Mouse (Mus musculus): Measurements from ENCODE around the gene Rps6kb2. TPM values are rescaled to one million over a fixed set of nuclear protein-coding genes. Genes with fewer than 3 reads are reported as not detected.

Rps6kb2 gene
- polyA plus RNA-seq, 1 experiment from 2014 or later: 42.2 TPM

DNA sequence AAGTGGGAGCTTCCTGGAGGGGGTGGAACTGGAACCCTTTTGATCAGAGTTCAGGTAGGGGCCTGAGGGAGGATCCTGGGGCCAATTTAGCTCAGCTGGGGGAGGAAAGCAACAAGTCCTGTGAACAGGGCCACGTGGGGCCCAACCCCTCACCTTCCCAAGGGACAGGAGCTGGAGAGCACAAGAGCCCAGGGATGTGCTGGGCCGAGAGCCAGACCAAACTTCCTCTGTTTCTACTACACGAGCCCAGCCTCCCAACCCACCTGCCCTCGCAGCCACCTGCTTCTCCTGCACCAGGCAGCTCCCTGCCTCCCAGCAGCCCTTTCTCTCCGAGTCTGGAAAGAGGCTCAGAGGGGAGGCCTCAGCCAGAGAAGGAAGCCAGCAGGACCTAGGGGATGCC is 33.4 kb upstream of the Rps6kb2 start:
- ATAC-seq (replicated peaks; ENCODE audit: insufficient number of reproducible peaks, insufficient read depth, low FRiP score, low read depth): no peak
- H3K4me3 ChIP-seq: no peak overlapping the region
- H3K27me3 ChIP-seq: no peaks in the 10 kb centered on the region
- H3K4me1 ChIP-seq (replicated peaks): peaks cover 51% of the 10 kb centered on the region
- WGBS: 33% methylated on average over 5 of the region's 5 CpGs
- 0 out of 2 replicates have a peak overlapping the region, but pooled peaks have one; percentile 12 for H3K27ac ChIP-seq
- H3K9me3 ChIP-seq (replicated peaks): no peaks in the 10 kb centered on the region
- no peak overlapping the region for H3K9ac ChIP-seq
- H3K4me2 ChIP-seq: no peak overlapping the region
- peaks cover 48% of the 10 kb centered on the region for H3K36me3 ChIP-seq

DNA sequence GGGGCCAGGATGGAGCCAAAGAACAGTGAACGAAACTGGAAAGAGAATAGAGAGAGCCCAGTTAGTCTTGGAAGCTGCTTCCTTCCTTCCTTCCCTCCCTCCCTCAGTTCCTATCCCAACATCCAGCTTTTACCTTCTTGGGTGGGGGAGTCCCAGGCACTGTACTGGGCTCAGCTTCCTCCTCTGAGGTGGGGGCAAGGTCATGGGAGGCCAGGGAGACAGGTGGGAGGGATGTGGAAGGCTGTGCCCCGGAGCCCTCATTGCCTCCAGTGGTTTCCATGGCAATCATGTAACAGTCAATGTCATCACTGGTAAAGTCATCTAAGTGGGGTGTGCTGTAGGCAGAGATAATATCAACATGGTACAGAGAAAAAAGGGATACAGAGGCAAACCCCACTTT is 32.9 kb upstream of the Rps6kb2 start:
- Histone ChIP-seq H3K9ac (no peak overlapping the region), H3K36me3 (peaks cover 48% of the 10 kb centered on the region), H3K4me3 (no peak overlapping the region), H3K9me3 (replicated peaks) (no peaks in the 10 kb centered on the region), H3K27ac (peak overlapping the region; percentile 12; the same call in 1 of the 2 replicates), H3K4me1 (replicated peaks) (peaks cover 55% of the 10 kb centered on the region), H3K27me3 (no peaks in the 10 kb centered on the region), H3K4me2 (no peak overlapping the region)
- no peak for ATAC-seq (replicated peaks; ENCODE audit: insufficient number of reproducible peaks, insufficient read depth, low FRiP score, low read depth)
- 56% methylated on average over 2 of the region's 2 CpGs for WGBS

DNA sequence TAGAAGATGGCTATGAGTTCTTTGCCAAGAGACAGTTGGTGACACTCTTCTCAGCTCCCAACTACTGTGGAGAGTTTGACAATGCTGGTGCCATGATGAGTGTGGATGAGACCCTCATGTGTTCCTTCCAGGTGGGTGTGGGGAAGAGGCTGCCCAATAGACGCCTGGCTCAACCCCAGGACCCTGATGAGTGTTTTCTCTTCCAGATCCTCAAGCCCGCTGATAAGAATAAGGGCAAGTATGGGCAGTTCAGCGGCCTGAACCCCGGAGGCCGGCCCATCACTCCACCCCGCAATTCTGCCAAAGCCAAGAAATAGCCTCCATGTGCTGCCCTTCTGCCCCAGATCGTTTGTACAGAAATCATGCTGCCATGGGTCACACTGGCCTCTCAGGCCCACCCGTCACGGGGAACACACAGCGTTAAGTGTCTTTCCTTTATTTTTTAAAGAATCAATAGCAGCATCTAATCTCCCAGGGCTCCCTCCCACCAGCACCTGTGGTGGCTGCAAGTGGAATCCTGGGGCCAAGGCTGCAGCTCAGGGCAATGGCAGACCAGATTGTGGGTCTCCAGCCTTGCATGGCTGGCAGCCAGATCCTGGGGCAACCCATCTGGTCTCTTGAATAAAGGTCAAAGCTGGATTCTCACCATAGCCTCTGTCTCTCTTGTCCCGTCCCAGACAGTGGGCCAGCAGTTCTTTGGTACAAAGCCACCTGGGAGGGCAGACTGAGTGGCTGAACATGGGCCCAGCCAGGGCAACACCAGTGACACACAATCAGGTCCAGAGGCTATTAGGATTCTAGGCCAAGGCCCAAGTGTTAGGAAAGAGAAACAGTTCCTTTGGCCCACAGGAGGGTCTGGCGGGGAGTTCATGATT is 31.9 kb upstream of the Rps6kb2 start:
- H3K4me2 ChIP-seq: no peak overlapping the region
- 67% methylated on average over 12 of the region's 12 CpGs for WGBS
- ATAC-seq (replicated peaks; ENCODE audit: insufficient number of reproducible peaks, insufficient read depth, low FRiP score, low read depth): no peak

DNA sequence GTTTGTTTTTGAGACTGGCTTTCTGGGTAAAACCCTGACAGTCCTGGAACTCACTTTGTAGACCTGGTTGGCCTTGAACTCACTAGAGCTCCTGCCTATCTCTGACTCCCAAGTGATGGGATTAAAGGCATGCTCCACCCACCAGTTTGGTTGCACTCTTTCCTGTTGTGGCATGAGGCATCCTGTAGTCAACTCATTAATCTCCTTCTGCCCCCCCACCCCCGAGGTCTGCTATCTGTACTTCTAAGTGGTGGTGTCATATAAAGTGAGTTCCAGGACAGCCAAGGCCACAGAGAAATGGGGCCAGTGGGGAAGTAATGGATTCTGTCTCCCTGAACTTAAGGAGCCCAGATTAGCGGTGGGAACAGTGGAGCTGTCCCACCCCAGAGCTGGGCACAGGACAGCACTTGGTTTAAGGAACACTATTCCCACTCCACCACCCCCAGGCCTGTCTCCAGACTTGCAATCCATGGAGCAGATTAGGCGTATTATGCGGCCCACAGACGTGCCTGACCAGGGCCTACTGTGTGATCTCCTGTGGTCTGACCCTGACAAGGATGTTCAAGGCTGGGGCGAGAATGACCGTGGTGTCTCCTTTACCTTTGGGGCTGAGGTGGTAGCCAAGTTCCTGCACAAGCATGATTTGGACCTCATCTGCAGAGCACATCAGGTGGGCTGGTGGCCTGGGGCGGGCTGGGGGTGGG is 31.0 kb upstream of the Rps6kb2 start:
- H3K9ac ChIP-seq: no peak overlapping the region
- H3K9me3 ChIP-seq (replicated peaks): no peaks in the 10 kb centered on the region
- no peak for ATAC-seq (replicated peaks; ENCODE audit: insufficient number of reproducible peaks, insufficient read depth, low FRiP score, low read depth)
- H3K4me2 ChIP-seq: peak overlapping the region; percentile 87
- peaks cover 48% of the 10 kb centered on the region for H3K4me1 ChIP-seq (replicated peaks)
- H3K4me3 ChIP-seq: peak overlapping the region; percentile 84; the same call in 1 of the 2 replicates
- WGBS: 77% methylated on average over 8 of the region's 8 CpGs
- no peaks in the 10 kb centered on the region for H3K27me3 ChIP-seq
- no peak overlapping the region for H3K27ac ChIP-seq
- peaks cover 46% of the 10 kb centered on the region for H3K36me3 ChIP-seq

More for the DNA sequence above, 31.9 kb upstream of the Rps6kb2 start:
- H3K9me3 ChIP-seq (replicated peaks): no peaks in the 10 kb centered on the region
- no peak overlapping the region for H3K9ac ChIP-seq
- H3K27ac ChIP-seq: no peak overlapping the region; the same call in 1 of the 2 replicates
- no peak overlapping the region for H3K4me3 ChIP-seq
- peaks cover 48% of the 10 kb centered on the region for H3K36me3 ChIP-seq
- H3K4me1 ChIP-seq (replicated peaks): peaks cover 50% of the 10 kb centered on the region
- H3K27me3 ChIP-seq: no peaks in the 10 kb centered on the region

DNA sequence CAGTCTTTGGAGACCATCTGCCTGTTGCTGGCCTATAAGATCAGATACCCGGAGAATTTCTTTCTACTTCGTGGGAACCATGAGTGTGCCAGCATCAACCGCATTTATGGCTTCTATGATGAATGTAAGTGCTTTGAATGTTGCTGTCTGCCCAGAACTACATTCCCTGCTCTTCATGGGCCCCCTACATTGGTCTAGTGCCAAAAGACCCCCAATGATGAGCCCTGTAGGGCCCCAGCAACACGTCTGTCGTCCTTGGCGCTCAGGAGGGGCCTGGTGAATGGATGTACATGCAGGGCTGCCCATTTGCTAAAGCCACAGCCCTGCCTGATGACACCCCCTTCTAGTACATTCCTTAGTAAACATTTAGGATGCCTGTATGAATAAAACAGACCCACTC is 30.0 kb upstream of the Rps6kb2 start:
- Histone ChIP-seq H3K27me3 (no peaks in the 10 kb centered on the region), H3K9me3 (replicated peaks) (no peaks in the 10 kb centered on the region), H3K36me3 (peaks cover 46% of the 10 kb centered on the region), H3K27ac (peak overlapping the region; percentile 89), H3K4me3 (peak overlapping the region; percentile 84), H3K4me1 (replicated peaks) (peaks cover 48% of the 10 kb centered on the region), H3K9ac (peak overlapping the region; percentile 98), H3K4me2 (peak overlapping the region; percentile 87)
- ATAC-seq (replicated peaks; ENCODE audit: insufficient number of reproducible peaks, insufficient read depth, low FRiP score, low read depth): no peak
- 51% methylated on average over 6 of the region's 6 CpGs for WGBS

DNA sequence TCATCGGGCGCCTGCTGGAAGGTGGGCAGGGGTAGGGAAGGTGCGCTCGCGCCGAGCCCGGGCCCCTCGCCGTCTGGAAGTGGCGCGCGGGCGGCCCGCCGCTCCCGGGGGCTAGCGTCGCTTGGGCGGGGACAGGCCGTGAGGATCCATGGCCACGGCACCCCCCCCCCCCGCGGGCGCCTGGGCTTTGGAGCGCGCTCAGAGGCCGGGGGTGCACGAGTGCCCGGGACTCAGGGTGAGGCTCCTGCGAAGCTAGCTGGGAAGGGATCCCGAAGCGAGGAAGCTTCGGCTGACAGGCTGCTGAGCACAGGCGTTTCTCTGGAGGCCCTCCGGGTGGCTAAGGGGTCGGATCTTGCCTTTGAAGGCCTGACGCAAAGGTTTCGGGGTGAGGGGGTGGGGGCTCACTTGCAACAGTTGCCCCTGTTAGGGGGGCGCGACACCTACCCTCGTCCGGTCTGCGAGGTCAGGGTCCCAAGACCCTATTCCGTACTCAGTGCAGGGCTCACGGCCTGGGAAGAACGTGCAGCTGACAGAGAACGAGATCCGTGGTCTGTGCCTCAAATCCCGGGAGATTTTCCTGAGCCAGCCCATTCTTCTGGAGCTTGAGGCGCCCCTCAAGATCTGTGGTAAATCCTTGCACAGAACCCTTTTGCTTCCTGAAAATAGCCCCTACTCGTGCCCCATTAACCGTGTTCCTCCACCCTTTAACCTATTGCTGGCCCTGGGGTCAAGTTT is 29.3 kb upstream of the Rps6kb2 start:
- Histone ChIP-seq H3K4me2 (peak overlapping the region; percentile 87), H3K4me1 (replicated peaks) (peaks cover 54% of the 10 kb centered on the region), H3K27me3 (no peaks in the 10 kb centered on the region), H3K27ac (peak overlapping the region; percentile 89), H3K9ac (peak overlapping the region; percentile 98), H3K9me3 (replicated peaks) (no peaks in the 10 kb centered on the region), H3K4me3 (peak overlapping the region; percentile 84), H3K36me3 (peaks cover 40% of the 10 kb centered on the region)
- WGBS: under 1% methylated on average over 52 of the region's 52 CpGs
- ATAC-seq (replicated peaks; ENCODE audit: insufficient number of reproducible peaks, insufficient read depth, low FRiP score, low read depth): peak; percentile 57

DNA sequence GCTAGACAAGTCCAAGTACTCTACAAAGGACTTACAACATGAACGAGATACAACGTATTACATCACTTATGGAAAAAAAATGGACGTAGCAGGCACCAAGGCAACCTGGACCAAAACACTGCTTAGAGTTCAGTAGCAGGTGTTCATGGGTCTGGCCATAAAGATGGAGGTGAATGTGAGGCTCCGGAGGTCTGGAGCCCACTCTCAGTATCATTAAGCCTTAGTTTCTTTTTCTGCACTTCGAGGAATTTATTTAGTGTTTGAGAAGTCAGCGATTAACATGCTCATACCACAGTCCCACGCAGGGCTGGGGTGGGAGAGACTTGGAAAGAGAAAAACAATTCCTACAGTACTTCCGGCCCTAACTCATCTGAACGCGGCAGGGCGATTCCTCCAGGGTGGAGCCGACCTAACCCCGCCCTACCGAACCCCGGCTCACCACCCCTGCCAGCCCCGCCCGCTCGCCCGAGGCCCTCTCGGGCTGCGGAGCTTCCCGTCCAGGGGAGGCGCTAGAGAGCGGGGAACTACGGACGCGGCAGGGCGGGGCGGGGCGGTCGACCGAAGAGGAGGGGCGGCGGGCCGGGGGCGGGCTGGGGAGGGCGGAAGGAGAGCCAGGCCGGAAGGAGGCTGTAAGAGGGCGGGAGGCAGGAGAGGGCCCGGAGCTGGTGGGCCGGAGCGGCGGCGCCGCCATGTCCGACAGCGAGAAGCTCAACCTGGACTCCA is 28.5 kb upstream of the Rps6kb2 start, which contains the start of gene Ppp1ca:
Ppp1ca (plus strand) TSS at position 538 of the 723 bp plus-strand sequence.
- H3K27ac ChIP-seq: peak within 1 kb of the TSS; percentile 89
- no peaks in the 10 kb centered on the region for H3K9me3 ChIP-seq (replicated peaks)
- H3K36me3 ChIP-seq: peaks cover 35% of the 10 kb centered on the region
- WGBS: 5% methylated on average over 37 of the region's 47 CpGs
- peak within 1 kb of the TSS; percentile 98 for H3K9ac ChIP-seq
- ATAC-seq (replicated peaks; ENCODE audit: insufficient number of reproducible peaks, insufficient read depth, low FRiP score, low read depth): peak; percentile 93
- peaks cover 56% of the 10 kb centered on the region for H3K4me1 ChIP-seq (replicated peaks)
- H3K27me3 ChIP-seq: no peaks in the 10 kb centered on the region
- peak within 1 kb of the TSS; percentile 87 for H3K4me2 ChIP-seq
- H3K4me3 ChIP-seq: peak within 1 kb of the TSS; percentile 84

DNA sequence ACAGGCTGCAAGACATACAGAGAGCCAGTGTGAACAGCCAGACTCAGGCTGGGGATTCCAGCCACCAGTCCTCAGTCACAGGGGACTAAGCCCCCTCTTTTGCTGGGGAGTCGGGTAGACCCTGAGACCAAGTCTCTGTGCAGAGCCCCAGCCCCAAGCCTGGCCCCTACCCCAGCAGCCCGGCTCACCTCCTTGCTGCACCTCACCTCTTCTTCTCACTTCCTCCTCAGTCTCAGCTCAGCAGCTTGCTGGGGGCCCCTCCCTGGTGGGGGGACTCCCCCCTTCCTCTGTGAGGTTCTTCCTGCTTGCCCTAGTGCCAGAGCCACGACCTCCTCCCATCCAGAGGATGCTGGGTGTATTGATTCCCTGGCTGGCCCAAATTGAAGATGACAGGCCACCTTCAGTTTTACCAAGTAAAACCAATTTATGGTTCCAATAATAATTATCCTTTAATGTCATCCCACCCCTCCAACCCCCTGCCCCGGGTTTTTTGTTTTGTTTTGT is 27.7 kb upstream of the Rps6kb2 start, which contains the start of gene Tbc1d10c:
Tbc1d10c (minus strand) TSS at position 454 of the 504 bp plus-strand sequence.
- no peak for ATAC-seq (replicated peaks; ENCODE audit: insufficient number of reproducible peaks, insufficient read depth, low FRiP score, low read depth)
- peak within 1 kb of the TSS; percentile 87 for H3K4me2 ChIP-seq

DNA sequence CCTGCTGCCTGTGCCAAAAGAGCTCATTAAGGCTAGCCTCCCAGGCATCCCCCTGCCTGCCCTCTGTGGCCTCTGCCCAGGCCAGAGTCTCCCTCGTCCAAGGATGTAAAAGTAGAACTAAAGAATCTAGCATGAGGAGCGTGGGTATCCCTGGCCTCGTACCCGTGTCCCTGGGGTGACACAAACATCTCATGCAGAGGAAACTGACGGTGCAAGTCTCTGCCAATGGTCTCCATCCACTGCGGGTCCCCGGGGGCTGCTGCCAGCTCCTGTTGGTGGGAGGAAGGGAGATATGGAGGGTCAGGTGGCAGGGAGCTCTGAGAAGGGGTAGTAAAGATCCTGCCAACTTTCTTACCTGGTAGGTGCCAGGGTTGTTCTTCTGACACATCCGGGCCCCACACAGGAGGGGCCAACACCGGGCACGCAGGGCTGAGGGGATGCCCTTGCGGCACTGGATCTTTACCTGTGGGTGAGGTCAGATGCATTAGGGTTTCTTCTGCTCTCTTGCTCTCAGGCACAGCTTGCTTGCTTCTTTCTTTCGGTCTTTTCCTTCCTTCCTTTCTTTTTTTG is 26.0 kb upstream of the Rps6kb2 start:
- H3K4me2 ChIP-seq: peak overlapping the region; percentile 3; the same call in 1 of the 2 replicates
- WGBS: 85% methylated on average over 12 of the region's 12 CpGs
- ATAC-seq (replicated peaks; ENCODE audit: insufficient number of reproducible peaks, insufficient read depth, low FRiP score, low read depth): no peak

More for the DNA sequence above, 27.7 kb upstream of the Rps6kb2 start, which contains the start of gene Tbc1d10c:
- H3K4me3 ChIP-seq: peak within 1 kb of the TSS; percentile 84
- H3K27ac ChIP-seq: peak within 1 kb of the TSS; percentile 89
- H3K9me3 ChIP-seq (replicated peaks): no peaks in the 10 kb centered on the region
- H3K9ac ChIP-seq: peak within 1 kb of the TSS; percentile 98
- 63% methylated on average over 4 of the region's 4 CpGs for WGBS
- no peaks in the 10 kb centered on the region for H3K27me3 ChIP-seq
- peaks cover 28% of the 10 kb centered on the region for H3K36me3 ChIP-seq
- H3K4me1 ChIP-seq (replicated peaks): peaks cover 56% of the 10 kb centered on the region

DNA sequence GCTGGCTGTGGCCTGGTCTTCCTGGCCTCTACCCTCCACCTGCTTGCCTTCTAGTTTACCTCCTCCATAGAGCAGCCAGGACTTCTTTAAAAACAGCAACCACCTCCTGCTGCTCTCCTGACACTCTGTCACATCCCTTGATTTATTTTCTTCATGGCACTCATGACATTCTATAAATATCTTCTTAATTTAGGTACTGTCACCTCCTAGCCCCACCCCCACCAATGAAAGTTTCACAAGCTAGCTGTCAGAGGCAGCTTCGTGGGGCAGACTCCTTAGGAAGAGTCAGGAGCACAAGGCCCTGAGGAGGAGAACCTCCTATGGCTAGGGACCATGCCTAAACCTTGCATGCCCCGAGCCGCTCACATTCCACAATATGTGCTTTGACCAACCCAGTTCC is 24.1 kb upstream of the Rps6kb2 start:
- peak overlapping the region; percentile 32; the same call in 1 of the 2 replicates for H3K27ac ChIP-seq
- H3K27me3 ChIP-seq: no peaks in the 10 kb centered on the region
- WGBS: 58% methylated on average over 3 of the region's 3 CpGs
- peaks cover 44% of the 10 kb centered on the region for H3K4me1 ChIP-seq (replicated peaks)
- H3K36me3 ChIP-seq: no peaks in the 10 kb centered on the region
- H3K4me2 ChIP-seq: peak overlapping the region; percentile 6; the same call in 1 of the 2 replicates
- no peak overlapping the region for H3K4me3 ChIP-seq
- H3K9ac ChIP-seq: no peak overlapping the region
- no peak for ATAC-seq (replicated peaks; ENCODE audit: insufficient number of reproducible peaks, insufficient read depth, low FRiP score, low read depth)
- no peaks in the 10 kb centered on the region for H3K9me3 ChIP-seq (replicated peaks)

More for the DNA sequence above, 26.0 kb upstream of the Rps6kb2 start:
- H3K9me3 ChIP-seq (replicated peaks): no peaks in the 10 kb centered on the region
- peaks cover 10% of the 10 kb centered on the region for H3K36me3 ChIP-seq
- H3K4me3 ChIP-seq: no peak overlapping the region
- no peaks in the 10 kb centered on the region for H3K27me3 ChIP-seq
- H3K9ac ChIP-seq: no peak overlapping the region
- no peak overlapping the region for H3K27ac ChIP-seq
- peaks cover 58% of the 10 kb centered on the region for H3K4me1 ChIP-seq (replicated peaks)
